Mouse (Mus musculus) hematopoietic stem cell, adult 5-6 weeks (primary cell): Measurements from ENCODE around the gene Kif5a. TPM values are rescaled to one million over a fixed set of nuclear protein-coding genes. Genes with fewer than 3 reads are reported as not detected.

Experiments used
- ATAC-seq, 2 experiments: fragments of 125-278 bp in 1 of 2; replicated peaks in 1 of 2; 2 replicates each; pipeline ENCODE4 v1.8.0; 2016 to 2017; ENCODE audit warnings: inconsistent platforms in 2 of 2, mild to moderate bottlenecking in 2 of 2, moderate number of reproducible peaks in 2 of 2, low read depth in 1 of 2, moderate TSS enrichment in 1 of 2; ENCODE audit not compliant: low FRiP score in 2 of 2, poor library complexity in 2 of 2, severe bottlenecking in 2 of 2, insufficient read depth in 1 of 2, low TSS enrichment in 1 of 2
- total RNA-seq: library from RNA; stranded (forward); fragments of 172-1452, 232-1000 nt; gene quantifications from 2 replicates; pipeline ENCODE4 v1.2.3, GENCODE M21; 2017

Kif5a gene
- total RNA-seq, 1 experiment from 2014 or later = 0.94 TPM

GRCm38 (mm10) chr10:127274261-127275022, 11.3 kb upstream of the Kif5a start:
- ATAC-seq = no peak

GRCm38 (mm10) chr10:127272371-127272770, 9.2 kb upstream of the Kif5a start:
- no peak for ATAC-seq

- ATAC-seq = no peak
Measured at GRCm38 (mm10) chr10:127269884-127270283, 6.7 kb upstream of the Kif5a start.

- no peak for ATAC-seq
Measured at GRCm38 (mm10) chr10:127269036-127269435, 5.9 kb upstream of the Kif5a start.

- no peak for ATAC-seq
Measured at GRCm38 (mm10) chr10:127268401-127268800, 5.3 kb upstream of the Kif5a start.

GRCm38 (mm10) chr10:127267318-127267717, 4.2 kb upstream of the Kif5a start:
- no peak for ATAC-seq

GRCm38 (mm10) chr10:127266112-127267091, 3.3 kb upstream of the Kif5a start, which contains the start of gene Dctn2:
Gene Dctn2, plus strand, starts transcription at chr10:127266368.
- ATAC-seq = peak; percentile 99

- no peak for ATAC-seq
Measured at GRCm38 (mm10) chr10:127265727-127266111, 2.6 kb upstream of the Kif5a start.

GRCm38 (mm10) chr10:127264971-127265370, 1.8 kb upstream of the Kif5a start:
- ATAC-seq = no peak

GRCm38 (mm10) chr10:127264336-127264735, 1.2 kb upstream of the Kif5a start:
- ATAC-seq = no peak

GRCm38 (mm10) chr10:127263631-127264030, 483 bp upstream of the Kif5a start:
- no peak for ATAC-seq

- no peak for ATAC-seq
Measured at GRCm38 (mm10) chr10:127261706-127262547, 1.2 kb downstream of the Kif5a start.

- ATAC-seq = peak; percentile 19 to 65; a peak in 2 of 4 replicates
Measured at GRCm38 (mm10) chr10:127258489-127258888, 4.7 kb downstream of the Kif5a start.

- no peak for ATAC-seq
Measured at GRCm38 (mm10) chr10:127257790-127258189, 5.4 kb downstream of the Kif5a start.

- no peak for ATAC-seq
Measured at GRCm38 (mm10) chr10:127255625-127256345, 7.4 kb downstream of the Kif5a start.

- peak in 1 of 2 experiments; percentile 32; a peak in 1 of 4 replicates for ATAC-seq
Measured at GRCm38 (mm10) chr10:127250810-127251209, 12.3 kb downstream of the Kif5a start.
